ENCODE assay signal across 27 mouse cellular contexts in the genomic region with DNA sequence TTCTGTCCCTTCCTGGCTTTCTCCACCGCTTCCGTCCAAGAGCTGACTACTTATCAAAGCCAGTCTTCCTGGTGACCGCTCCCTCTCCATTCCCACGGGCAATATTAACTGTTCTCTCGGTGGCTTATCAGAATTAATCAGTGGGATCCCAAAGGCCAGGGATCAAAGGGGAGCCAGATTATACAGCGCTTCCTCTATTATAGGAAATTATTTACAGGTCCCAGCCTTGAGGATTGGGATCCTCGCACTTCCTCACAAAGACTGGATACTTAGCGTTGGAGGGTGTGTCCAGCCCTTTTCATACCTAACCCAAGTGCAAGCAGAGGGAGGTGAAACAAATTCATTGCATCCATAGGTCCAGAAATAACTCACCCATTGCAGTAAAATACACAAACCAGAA. TPM values are rescaled to one million over a fixed set of nuclear protein-coding genes. Genes with fewer than 3 reads are reported as not detected.
A peak's percentile ranks its signal among the peaks of the same experiment; 100 is the strongest.
DNase-seq lines count a peak whose midpoint lies in the region; ATAC-seq and TF ChIP-seq lines count a peak whose summit lies in the region.
"Had no signal": no experiment of that assay in that cellular context is flagged by ENCODE, and none has a peak within 500 bp of the region (broad histone marks: within the 10 kb centered on the region; RNA-seq: fewer than 3 reads in every experiment).

No protein-coding gene starts in this region.

- H3K4me1 ChIP-seq in midbrain, embryonic 11.5 days (ENCODE audit: control insufficient read depth, insufficient read depth, low read length) = no peaks in the 10 kb centered on the region
- no peaks in the 10 kb centered on the region for H3K4me1 ChIP-seq in midbrain, embryonic 14.5 days (ENCODE audit: control insufficient read depth, insufficient read depth, low read length)
- no peaks in the 10 kb centered on the region for H3K4me1 ChIP-seq in intestine, postnatal 0 days (replicated peaks; ENCODE audit: control insufficient read depth, insufficient read depth, low read length)
- H3K4me1 ChIP-seq in forebrain, embryonic 16.5 days (replicated peaks; ENCODE audit: control insufficient read depth, insufficient read depth, low read length) = no peaks in the 10 kb centered on the region
- no peaks in the 10 kb centered on the region for H3K4me1 ChIP-seq in forebrain, embryonic 11.5 days (replicated peaks; ENCODE audit: control insufficient read depth, insufficient read depth, low read length)
- H3K4me1 ChIP-seq: embryonic facial prominence, embryonic 13.5 days; embryonic facial prominence, embryonic 15.5 days; forebrain, embryonic 10.5 days; forebrain, embryonic 13.5 days; forebrain, embryonic 15.5 days had no signal

- no peak overlapping the region for H3K4me3 ChIP-seq in midbrain, embryonic 11.5 days (ENCODE audit: low read depth, low read length)
- H3K4me3 ChIP-seq in midbrain, embryonic 14.5 days (replicated peaks; ENCODE audit: low read depth, low read length) = no peak overlapping the region
- H3K4me3 ChIP-seq in intestine, postnatal 0 days (ENCODE audit: low read depth, low read length) = no peak overlapping the region
- H3K4me3 ChIP-seq in forebrain, embryonic 16.5 days (replicated peaks; ENCODE audit: low read length) = no peak overlapping the region
- no peak overlapping the region for H3K4me3 ChIP-seq in forebrain, embryonic 11.5 days (ENCODE audit: low read depth, low read length)
- H3K4me3 ChIP-seq: embryonic facial prominence, embryonic 13.5 days; embryonic facial prominence, embryonic 15.5 days; erythroblast, embryonic 14.5 days; forebrain, embryonic 10.5 days; forebrain, embryonic 13.5 days; forebrain, embryonic 15.5 days had no signal

- WGBS in midbrain, embryonic 11.5 days = 79% methylated on average over 8 of the region's 8 CpGs
- WGBS in midbrain, embryonic 14.5 days = 73% methylated on average over 8 of the region's 8 CpGs
- WGBS in intestine, postnatal 0 days = 35% methylated on average over 8 of the region's 8 CpGs
- WGBS in forebrain, embryonic 16.5 days = 86% methylated on average over 8 of the region's 8 CpGs
- WGBS in forebrain, embryonic 11.5 days = 88% methylated on average over 8 of the region's 8 CpGs

- H3K4me2 ChIP-seq in midbrain, embryonic 11.5 days = no peak overlapping the region
- no peak overlapping the region for H3K4me2 ChIP-seq in midbrain, embryonic 14.5 days (ENCODE audit: low read length)
- peak overlapping the region; percentile 35; the same call in 1 of the 2 replicates for H3K4me2 ChIP-seq in intestine, postnatal 0 days (replicated peaks; ENCODE audit: low read depth)
- H3K4me2 ChIP-seq in forebrain, embryonic 16.5 days (ENCODE audit: low read length) = no peak overlapping the region
- no peak overlapping the region for H3K4me2 ChIP-seq in forebrain, embryonic 11.5 days (ENCODE audit: low read depth, low read length, severe bottlenecking)
- H3K4me2 ChIP-seq: embryonic facial prominence, embryonic 13.5 days; embryonic facial prominence, embryonic 15.5 days; forebrain, embryonic 13.5 days; forebrain, embryonic 15.5 days had no signal

- no peaks in the 10 kb centered on the region for H3K9me3 ChIP-seq in midbrain, embryonic 11.5 days (ENCODE audit: control insufficient read depth, low read length)
- H3K9me3 ChIP-seq in midbrain, embryonic 14.5 days (ENCODE audit: control insufficient read depth, low read length) = no peaks in the 10 kb centered on the region
- no peaks in the 10 kb centered on the region for H3K9me3 ChIP-seq in intestine, postnatal 0 days (ENCODE audit: control insufficient read depth)
- no peaks in the 10 kb centered on the region for H3K9me3 ChIP-seq in forebrain, embryonic 16.5 days (ENCODE audit: control insufficient read depth, low read length)
- no peaks in the 10 kb centered on the region for H3K9me3 ChIP-seq in forebrain, embryonic 11.5 days (ENCODE audit: control insufficient read depth, low read length)
- H3K9me3 ChIP-seq: embryonic facial prominence, embryonic 13.5 days; embryonic facial prominence, embryonic 15.5 days; forebrain, embryonic 10.5 days; forebrain, embryonic 13.5 days; forebrain, embryonic 15.5 days; G1E had no signal

- H3K36me3 ChIP-seq in midbrain, embryonic 11.5 days (ENCODE audit: control insufficient read depth, insufficient read depth, low read length) = no peaks in the 10 kb centered on the region
- H3K36me3 ChIP-seq in midbrain, embryonic 14.5 days (ENCODE audit: control insufficient read depth, insufficient read depth, low read length) = 0 out of 2 replicates have a peak, but pooled peaks cover 3% of the 10 kb centered on the region
- no peaks in the 10 kb centered on the region for H3K36me3 ChIP-seq in intestine, postnatal 0 days (ENCODE audit: control insufficient read depth, insufficient read depth)
- H3K36me3 ChIP-seq in forebrain, embryonic 16.5 days (ENCODE audit: control insufficient read depth, insufficient read depth) = no peaks in the 10 kb centered on the region
- H3K36me3 ChIP-seq in forebrain, embryonic 11.5 days (ENCODE audit: control insufficient read depth, insufficient read depth, low read length) = no peaks in the 10 kb centered on the region; the same call in 1 of the 2 replicates
- H3K36me3 ChIP-seq: embryonic facial prominence, embryonic 13.5 days; forebrain, embryonic 15.5 days had no signal

- TF ChIP-seq CTCF in intestine, postnatal 0 days (IDR thresholded peaks at IDR 0.05; ENCODE audit: low read depth) = no peak

- H3K27me3 ChIP-seq in midbrain, embryonic 11.5 days (ENCODE audit: control insufficient read depth, insufficient read depth, low read length) = no peaks in the 10 kb centered on the region
- no peaks in the 10 kb centered on the region for H3K27me3 ChIP-seq in midbrain, embryonic 14.5 days (ENCODE audit: control insufficient read depth, insufficient read depth, low read length)
- no peaks in the 10 kb centered on the region for H3K27me3 ChIP-seq in intestine, postnatal 0 days (replicated peaks; ENCODE audit: control insufficient read depth, insufficient read depth, low read length)
- no peaks in the 10 kb centered on the region for H3K27me3 ChIP-seq in forebrain, embryonic 16.5 days (replicated peaks; ENCODE audit: control insufficient read depth, insufficient read depth, low read length)
- no peaks in the 10 kb centered on the region for H3K27me3 ChIP-seq in forebrain, embryonic 11.5 days (ENCODE audit: control insufficient read depth, insufficient read depth, low read length)
- H3K27me3 ChIP-seq: CH12.LX; embryonic facial prominence, embryonic 13.5 days; embryonic facial prominence, embryonic 15.5 days; forebrain, embryonic 13.5 days; forebrain, embryonic 15.5 days; Patski had no signal

- peak; percentile 75 for DNase-seq in midbrain, embryonic 11.5 days (ENCODE audit: low spot score, missing footprints)
- DNase-seq in midbrain, embryonic 14.5 days = no peak
- no peak for DNase-seq in forebrain, embryonic 11.5 days (ENCODE audit: low spot score)
- DNase-seq: adrenal gland, adult 2 months; adrenal gland, postnatal 10 days; adrenal gland, postnatal 25 days; B cell, adult 2 months; cerebellum, adult 11 months; cerebellum, adult 18-20 months; cerebellum, adult 8-10 months; cerebellum, adult 9-11 months; cerebellum, postnatal 14 days; cerebellum, postnatal 36 days; embryo, embryonic 11 days had no signal

- H3K27ac ChIP-seq in midbrain, embryonic 11.5 days (ENCODE audit: low read depth, low read length) = no peak overlapping the region
- H3K27ac ChIP-seq in midbrain, embryonic 14.5 days (replicated peaks; ENCODE audit: low read depth, low read length) = no peak overlapping the region
- peak overlapping the region; percentile 35; the same call in 1 of the 2 replicates for H3K27ac ChIP-seq in intestine, postnatal 0 days (ENCODE audit: low read depth, low read length)
- no peak overlapping the region for H3K27ac ChIP-seq in forebrain, embryonic 16.5 days (ENCODE audit: low read length)
- no peak overlapping the region for H3K27ac ChIP-seq in forebrain, embryonic 11.5 days (ENCODE audit: low read depth, low read length)
- H3K27ac ChIP-seq: embryonic facial prominence, embryonic 13.5 days; embryonic facial prominence, embryonic 15.5 days; forebrain, embryonic 10.5 days; forebrain, embryonic 13.5 days; forebrain, embryonic 15.5 days had no signal

- no peak overlapping the region for H3K9ac ChIP-seq in midbrain, embryonic 11.5 days (ENCODE audit: low read length)
- no peak overlapping the region for H3K9ac ChIP-seq in midbrain, embryonic 14.5 days (replicated peaks; ENCODE audit: low read length)
- H3K9ac ChIP-seq in intestine, postnatal 0 days (ENCODE audit: low read depth, low read length) = no peak overlapping the region
- no peak overlapping the region for H3K9ac ChIP-seq in forebrain, embryonic 16.5 days (replicated peaks; ENCODE audit: low read depth, low read length)
- no peak overlapping the region for H3K9ac ChIP-seq in forebrain, embryonic 11.5 days (ENCODE audit: low read length)
- H3K9ac ChIP-seq: embryonic facial prominence, embryonic 13.5 days; embryonic facial prominence, embryonic 15.5 days; forebrain, embryonic 13.5 days; forebrain, embryonic 15.5 days had no signal

- ATAC-seq in midbrain, embryonic 11.5 days (ENCODE audit: low FRiP score) = no peak
- ATAC-seq in midbrain, embryonic 14.5 days (ENCODE audit: low FRiP score, low TSS enrichment) = no peak
- ATAC-seq in intestine, postnatal 0 days = peak; percentile 71
- ATAC-seq in forebrain, embryonic 16.5 days = no peak
- ATAC-seq in forebrain, embryonic 11.5 days (replicated peaks; ENCODE audit: low FRiP score) = no peak
- ATAC-seq: CD4-positive, CD25-positive, alpha-beta regulatory T cell, adult 4 months; forebrain, embryonic 13.5 days; forebrain, embryonic 15.5 days; Patski had no signal

RNA-seq across cellular contexts. Expression of a gene that starts 3.5 kb away (rescaled TPM):
- polyA plus RNA-seq in midbrain, embryonic 11.5 days (2014; fragmentation: Nextera tagmentation; extraction: Ambion mirVana) = 0.08 TPM in 1 of 2 replicates, not detected in the other
- not detected in 2 replicates for polyA plus RNA-seq in midbrain, embryonic 14.5 days (2014; fragmentation: Nextera tagmentation; extraction: Ambion mirVana)
- 45.9 and 46.8 TPM in 2 replicates for polyA plus RNA-seq in intestine, postnatal 0 days (2015; fragmentation: Nextera tagmentation; extraction: Ambion mirVana)
- not detected in 2 replicates for polyA plus RNA-seq in forebrain, embryonic 16.5 days (2015; fragmentation: Nextera tagmentation; extraction: Ambion mirVana)
- not detected in 2 replicates for polyA plus RNA-seq in forebrain, embryonic 11.5 days (2014; fragmentation: Nextera tagmentation; extraction: Ambion mirVana)
- polyA plus RNA-seq: adrenal gland, adult 2 months; embryonic facial prominence, embryonic 11.5 days; embryonic facial prominence, embryonic 13.5 days; embryonic facial prominence, embryonic 15.5 days; erythroblast, embryonic 14.5 days; forebrain, embryonic 10.5 days; forebrain, embryonic 15.5 days; G1E; Patski had no signal

RNA-seq across cellular contexts. Expression of a gene that starts 45.9 kb away (rescaled TPM):
- 87.3 and 91.8 TPM in 2 replicates for polyA plus RNA-seq in midbrain, embryonic 11.5 days (2014; fragmentation: Nextera tagmentation; extraction: Ambion mirVana)
- 112 and 126 TPM in 2 replicates for polyA plus RNA-seq in midbrain, embryonic 14.5 days (2014; fragmentation: Nextera tagmentation; extraction: Ambion mirVana)
- 30.3 and 31.2 TPM in 2 replicates for polyA plus RNA-seq in intestine, postnatal 0 days (2015; fragmentation: Nextera tagmentation; extraction: Ambion mirVana)
- polyA plus RNA-seq in forebrain, embryonic 16.5 days (2015; fragmentation: Nextera tagmentation; extraction: Ambion mirVana) = 94.1 and 102 TPM in 2 replicates
- polyA plus RNA-seq in forebrain, embryonic 11.5 days (2014; fragmentation: Nextera tagmentation; extraction: Ambion mirVana) = 74.7 and 78.4 TPM in 2 replicates

Comparison
In these comparisons a context has a peak if more than half of its experiments do, and no peak if none do; other contexts are left out.
1. RNA of a gene that starts 3.5 kb away (polyA plus RNA-seq): 45.9 to 46.8 TPM in intestine, postnatal 0 days; not detected in forebrain, embryonic 16.5 days, 0.08 TPM in midbrain, embryonic 11.5 days, not detected in forebrain, embryonic 11.5 days and not detected in midbrain, embryonic 14.5 days; every median in the first group is over 10 times any median in the second.